Mouse (Mus musculus) left cerebral cortex, postnatal 25 days (tissue): ENCODE data around the gene Srcin1. TPM values are rescaled to one million over a fixed set of nuclear protein-coding genes. Genes with fewer than 3 reads are reported as not detected.

Experiments used
- DNase-seq, 2 experiments: peaks; one replicate each; pipeline ENCODE4 v3.0.0; 2022; ENCODE audit warnings: low spot score in 2 of 2, mixed read lengths in 1 of 2
- intact Hi-C: fragments of 180-260 bp; cut with DNase I; formaldehyde crosslinking; loops from one replicate; pipeline ENCODE4 v1.15.1; 2025
- total RNA-seq, 2 experiments: library from RNA; stranded (reverse); gene quantifications; 2 replicates each; pipeline ENCODE4 v1.2.3; 2021

Srcin1 gene
- total RNA-seq, 2 experiments from 2014 or later, result 323 to 339 TPM

DNA sequence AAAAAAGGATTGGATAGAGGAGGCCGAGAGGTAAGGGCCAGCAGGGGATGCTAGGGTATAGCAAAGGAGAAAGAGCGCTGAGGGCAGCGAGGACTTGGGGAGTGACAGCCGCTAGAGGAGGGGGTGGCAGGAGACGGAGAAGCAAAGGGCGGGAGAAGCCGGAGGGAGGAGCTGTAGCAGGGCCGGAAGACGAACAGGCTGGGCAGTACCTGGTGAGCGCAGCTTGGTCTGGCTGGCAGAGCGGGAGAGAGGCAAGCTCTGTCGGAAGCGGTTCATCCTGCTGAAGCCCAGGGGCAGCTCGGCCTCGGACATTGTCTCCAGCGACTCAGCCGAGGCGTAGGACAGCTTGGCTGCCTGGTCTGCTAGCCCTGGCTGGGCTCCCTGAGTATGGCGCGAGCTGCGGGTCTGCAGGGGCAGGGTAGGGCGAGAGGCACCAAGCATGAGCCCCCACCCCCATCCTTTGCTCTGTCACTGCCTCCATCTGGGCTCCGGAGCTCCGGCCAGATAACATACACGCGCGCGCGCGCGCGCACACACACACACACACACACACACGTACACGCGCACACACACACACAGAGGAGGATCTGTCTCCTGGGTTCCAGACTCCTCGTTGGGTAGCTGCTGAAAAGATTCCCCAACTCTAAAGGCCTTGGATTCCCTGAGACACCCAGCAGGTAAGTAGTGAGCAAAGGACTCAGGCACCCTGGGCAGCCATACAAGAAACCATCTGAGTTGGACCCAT lies 39.0 kb downstream of the Srcin1 start:
- intact Hi-C loops, result no loop called here
- no peak for DNase-seq

DNA sequence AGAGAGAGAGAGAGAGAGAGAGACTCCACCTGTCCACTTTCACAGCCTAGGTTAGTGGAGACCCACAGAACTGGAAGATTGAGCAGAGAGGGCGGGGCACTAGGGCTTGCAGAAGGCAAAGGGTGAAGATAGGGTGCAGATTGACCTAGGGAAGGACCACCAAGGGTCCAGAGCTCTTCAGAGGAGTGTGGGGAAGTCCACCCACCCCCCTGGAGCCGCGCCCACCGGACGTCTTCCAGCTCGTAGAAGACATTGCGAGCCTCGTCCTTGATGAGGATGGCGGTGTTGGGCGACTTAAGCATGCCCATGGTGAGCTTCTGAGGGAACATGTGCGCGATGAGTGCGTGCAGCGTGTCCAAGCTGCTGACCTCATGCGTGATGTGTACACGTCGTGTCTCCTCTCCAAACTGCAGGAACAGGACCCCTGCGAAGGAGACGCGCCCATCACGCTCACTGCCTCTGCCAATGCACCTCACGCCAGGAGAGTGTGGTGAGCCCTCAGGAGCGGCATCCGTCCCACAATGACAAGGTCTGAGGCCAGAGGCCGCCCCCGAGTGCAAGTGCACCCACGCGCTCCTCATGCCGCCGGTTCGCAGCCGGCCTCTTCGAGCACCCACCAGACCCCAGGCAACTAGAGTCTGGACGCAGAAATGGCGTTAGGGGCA lies 39.8 kb downstream of the Srcin1 start:
- DNase-seq, result no peak
- intact Hi-C loops, result no loop called here

DNA sequence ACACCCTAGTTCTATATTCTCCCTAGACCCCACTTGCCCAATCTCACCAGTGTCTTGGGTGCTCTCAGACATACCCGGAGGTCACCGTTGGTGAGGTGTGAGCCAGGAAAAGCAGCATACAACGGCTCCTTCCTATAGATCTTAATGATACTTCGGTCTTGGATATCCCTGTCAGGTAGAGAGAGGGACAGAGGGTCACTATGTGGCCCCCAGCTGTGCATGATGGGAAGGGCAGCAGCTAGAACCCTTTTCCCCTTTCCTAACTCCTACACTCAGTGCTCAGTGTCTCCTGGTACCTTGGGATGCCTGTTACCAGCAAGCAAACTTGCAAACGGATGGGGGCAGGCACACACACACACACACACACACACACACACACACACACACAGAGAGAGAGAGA lies 40.3 kb downstream of the Srcin1 start:
- intact Hi-C loops, result no loop called here
- no peak for DNase-seq

GRCm38 (mm10) chr11:97535308-97535630 lies 40.7 kb downstream of the Srcin1 start:
- intact Hi-C loops, result no loop called here
- peak in 1 of 2 experiments; percentile 73 for DNase-seq

DNA sequence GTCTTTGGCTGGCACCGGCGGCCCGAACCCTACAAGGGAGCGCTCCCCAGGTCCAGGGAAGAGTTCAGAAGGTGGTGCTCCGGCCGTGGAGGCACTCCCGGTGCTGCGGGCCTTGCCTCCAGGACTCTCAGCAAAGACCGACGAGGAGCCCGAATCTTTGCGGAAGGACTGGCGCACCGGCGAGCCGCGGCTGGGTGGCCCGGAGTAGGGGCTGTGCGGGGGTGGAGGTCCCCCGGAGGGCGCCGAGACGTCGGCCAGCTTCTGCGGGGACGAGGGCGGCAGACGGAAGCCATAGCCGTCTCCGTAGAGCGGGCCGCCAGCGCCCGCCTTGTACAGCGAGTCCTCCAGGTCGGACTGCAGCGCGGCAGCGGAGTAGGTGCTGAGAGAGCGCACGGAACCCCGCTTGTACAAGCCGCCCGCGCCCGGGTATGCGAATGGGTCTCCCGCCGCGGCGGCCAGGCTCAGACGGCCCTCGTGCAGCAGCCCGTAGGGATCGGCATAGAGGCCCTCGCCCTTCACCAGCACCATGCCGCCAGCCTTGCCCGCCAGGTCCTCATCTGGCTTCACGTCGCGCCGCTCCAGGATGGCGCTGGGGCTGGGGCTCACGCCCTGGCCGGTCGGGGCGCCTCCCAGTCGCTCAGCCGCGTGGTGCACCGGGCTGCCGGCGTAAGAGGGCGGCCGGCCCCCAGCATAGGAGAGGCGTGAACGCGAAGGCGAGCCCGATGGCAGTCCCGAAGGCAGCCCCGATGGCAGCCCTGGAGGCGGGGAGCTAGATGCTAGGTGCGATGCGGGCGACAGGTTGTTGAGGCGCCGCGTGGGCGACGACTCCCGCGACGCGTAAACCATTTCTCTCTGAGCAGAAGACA lies 41.3 kb downstream of the Srcin1 start:
- intact Hi-C loops, result no loop called here

DNA sequence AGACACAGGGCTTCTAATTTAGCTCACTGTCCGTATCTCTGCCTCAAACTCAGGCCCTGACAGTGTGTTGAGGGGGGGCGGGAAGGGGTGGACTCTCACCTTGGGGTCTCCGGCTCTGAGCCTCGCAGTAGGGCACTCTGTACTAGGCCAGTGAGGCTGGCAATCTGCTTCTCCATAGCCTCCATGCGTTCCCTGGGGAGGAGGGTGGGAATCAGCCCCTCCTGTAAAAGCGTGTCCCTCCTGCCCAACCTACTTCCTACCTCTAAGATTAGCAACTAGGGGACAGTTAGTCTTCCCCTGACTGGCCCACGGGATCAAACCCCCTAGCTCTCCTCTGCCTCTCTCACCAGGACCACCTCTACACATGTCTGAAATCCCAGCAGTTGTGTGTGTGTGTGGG lies 42.3 kb downstream of the Srcin1 start:
- no peak for DNase-seq
- intact Hi-C loops, result no loop called here

More for the DNA sequence above, 41.3 kb downstream of the Srcin1 start:
- DNase-seq, result peak in 1 of 2 experiments; percentile 68

DNA sequence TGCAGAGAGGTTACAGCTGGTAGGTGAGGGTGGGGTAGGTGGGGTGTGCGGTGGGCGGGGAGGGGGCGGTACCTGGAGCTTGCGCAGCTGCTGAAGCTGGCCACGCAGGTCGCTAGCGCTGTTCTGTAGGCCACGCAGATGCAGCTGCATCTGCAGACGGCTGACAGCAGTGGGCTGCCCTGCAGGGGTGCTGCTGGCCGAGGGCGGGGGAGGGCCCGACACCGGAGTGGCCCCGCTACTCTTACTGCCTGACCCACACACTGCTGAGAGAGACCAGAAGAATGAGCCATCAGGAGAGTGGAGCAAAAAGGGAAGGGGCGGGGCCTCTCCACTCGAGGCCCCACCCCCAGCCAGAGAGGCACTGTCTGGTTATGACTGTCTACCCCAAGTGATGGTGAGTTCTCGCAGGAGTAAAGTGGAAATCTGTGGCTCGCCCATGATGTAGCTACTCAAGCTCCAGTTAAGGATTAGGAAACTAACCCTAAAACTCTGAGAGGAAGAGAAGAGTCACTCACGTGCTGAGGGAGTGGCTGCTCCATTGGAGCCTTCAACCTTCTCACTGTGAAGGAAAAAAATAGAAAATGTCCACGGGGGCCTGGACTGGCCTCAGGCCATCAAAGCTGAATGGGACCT lies 42.9 kb downstream of the Srcin1 start:
- DNase-seq, result no peak
- intact Hi-C loops, result no loop called here

GRCm38 (mm10) chr11:97532354-97532753 lies 43.6 kb downstream of the Srcin1 start:
- intact Hi-C loops, result no loop called here

DNA sequence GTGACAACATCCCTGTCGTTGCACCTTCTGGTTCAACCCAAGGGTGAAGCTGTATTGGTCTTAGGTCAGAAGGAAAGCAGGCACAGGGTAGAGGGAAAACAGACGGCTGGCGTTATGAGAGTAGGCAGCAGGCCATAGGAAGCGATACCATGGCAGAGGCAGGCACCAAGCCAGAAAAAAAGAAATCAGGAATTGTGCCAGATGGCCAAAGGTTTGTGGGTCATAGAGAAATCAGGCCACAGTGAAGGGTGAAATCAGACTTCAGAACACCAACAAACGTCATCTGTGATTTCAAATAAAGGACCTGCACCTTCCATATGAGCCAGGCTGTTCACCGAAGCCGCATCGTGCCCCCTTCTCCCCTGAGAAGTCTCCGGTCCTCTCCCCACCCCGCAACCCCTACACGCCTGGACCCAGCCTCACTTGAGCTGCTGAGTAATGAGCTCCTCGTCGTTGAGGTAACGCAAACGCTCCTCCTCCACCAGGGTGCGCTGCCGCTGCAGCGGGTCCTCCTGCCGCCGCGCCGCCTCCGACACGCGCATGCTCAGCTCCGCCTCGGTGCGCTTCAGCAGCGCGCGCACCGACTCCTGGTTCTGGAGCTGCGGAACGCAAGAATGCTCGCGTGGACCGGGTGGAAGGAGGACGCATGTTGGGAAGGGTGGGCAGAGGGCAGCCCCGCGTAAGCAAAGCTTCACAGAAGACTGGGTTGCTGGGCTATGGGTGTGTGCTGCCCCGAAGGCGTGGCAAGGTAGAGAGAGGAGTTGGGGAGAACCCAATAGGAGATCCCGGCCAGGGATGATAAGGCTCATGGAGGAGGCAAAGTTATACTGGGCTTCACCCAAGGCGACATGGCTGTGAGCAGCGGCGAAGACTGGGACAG lies 44.4 kb downstream of the Srcin1 start:
- peak; percentile 90 to 91 for DNase-seq
- intact Hi-C loops, result loop anchor here (1.0 to 2.0 kb wide), 3 partner anchors 25 to 91 kb away; no protein-coding TSS in a partner anchor

More at GRCm38 (mm10) chr11:97532354-97532753, 43.6 kb downstream of the Srcin1 start:
- no peak for DNase-seq

- intact Hi-C loops, result loop anchor here (1.0 to 2.0 kb wide), 3 partner anchors 26 to 91 kb away; no protein-coding TSS in a partner anchor
- DNase-seq, result no peak
Measured at GRCm38 (mm10) chr11:97530961-97531360, 45.0 kb downstream of the Srcin1 start.

DNA sequence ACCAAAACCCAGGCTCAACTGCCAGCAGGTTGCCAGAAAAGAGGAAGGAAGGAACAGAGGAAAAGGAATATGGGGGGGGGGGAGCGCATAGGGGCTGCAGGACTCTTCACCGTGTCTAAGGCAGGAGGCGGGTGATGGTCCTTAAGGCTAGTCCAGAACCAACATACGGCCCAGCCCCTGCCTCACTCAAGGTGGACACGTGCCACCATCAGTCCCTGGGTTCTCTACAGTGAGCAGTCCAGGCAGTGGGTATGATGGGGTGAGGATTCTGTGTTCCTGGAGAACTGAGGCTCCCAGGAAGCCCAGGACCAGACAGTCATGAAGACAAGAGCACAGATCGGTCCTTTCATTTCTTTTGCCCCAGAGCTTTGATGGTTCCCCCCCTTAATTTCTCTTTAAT lies 45.9 kb downstream of the Srcin1 start:
- no peak for DNase-seq
- intact Hi-C loops, result loop anchor here (2.0 kb wide), 2 partner anchors 27 to 45 kb away; no protein-coding TSS in a partner anchor

- peak in 1 of 2 experiments; percentile 63 for DNase-seq
- intact Hi-C loops, result no loop called here
Measured at GRCm38 (mm10) chr11:97528282-97528808, 47.6 kb downstream of the Srcin1 start.

DNA sequence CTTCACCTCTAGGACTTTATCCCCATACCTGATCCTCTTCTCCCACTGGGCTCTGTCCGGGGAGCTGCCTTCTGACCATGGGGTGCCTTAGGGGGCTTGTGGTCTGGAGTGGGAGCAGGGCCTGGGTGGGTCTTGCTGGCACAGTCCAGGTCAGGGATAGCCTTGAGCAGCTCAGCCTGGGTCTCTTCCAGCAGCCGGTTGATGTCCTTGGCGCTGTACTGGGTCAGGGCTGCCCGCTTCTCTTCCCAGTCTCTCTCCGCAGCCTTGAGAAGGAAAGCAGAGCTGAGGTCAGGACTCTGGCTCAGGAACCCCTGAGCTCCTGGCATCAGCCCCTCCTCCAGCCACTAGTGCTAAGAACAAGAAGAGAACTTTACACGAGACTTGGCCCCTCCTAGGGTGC lies 50.7 kb downstream of the Srcin1 start:
- DNase-seq, result no peak

DNA sequence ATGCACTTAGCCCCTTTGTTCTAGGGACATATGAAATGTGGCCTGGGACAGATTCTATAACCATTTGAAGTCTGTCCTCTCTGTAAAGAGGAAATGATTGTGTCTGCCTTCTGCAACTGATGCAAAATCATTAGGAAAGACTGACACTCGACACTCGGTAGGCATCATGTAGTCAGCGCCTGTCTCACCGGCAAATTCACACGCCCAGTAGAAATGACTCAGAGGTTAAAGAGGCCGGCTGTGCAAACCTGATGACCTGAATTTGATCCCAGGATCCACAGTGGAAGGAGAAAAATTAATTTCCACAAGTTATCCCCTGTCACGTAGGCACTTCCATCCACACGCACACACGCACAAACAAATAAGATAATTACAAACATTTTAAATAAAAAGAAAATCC lies 51.7 kb downstream of the Srcin1 start:
- intact Hi-C loops, result no loop called here
- no peak for DNase-seq

More for the DNA sequence above, 50.7 kb downstream of the Srcin1 start:
- intact Hi-C loops, result no loop called here

- intact Hi-C loops, result no loop called here
- no peak for DNase-seq
Measured at GRCm38 (mm10) chr11:97523827-97524261, 52.1 kb downstream of the Srcin1 start.

DNA sequence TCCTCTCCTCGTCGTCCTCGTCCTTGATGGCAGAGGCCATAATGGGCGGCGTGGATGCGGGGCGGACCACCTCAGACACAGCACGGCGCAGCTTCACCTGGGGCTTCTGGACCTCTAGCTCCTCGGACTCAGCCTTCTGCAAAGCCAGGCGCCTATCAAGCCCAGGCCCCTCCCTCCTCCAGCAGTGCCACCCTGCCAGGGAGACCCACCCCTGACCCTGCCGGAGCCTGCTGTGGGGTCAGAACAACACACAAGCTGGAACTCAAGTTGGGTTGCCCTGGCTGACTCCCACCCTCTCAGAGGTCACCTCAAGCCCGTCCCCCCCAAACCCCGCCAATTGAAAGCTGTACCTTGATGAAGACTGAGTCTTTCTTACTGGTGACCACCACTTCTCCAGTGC lies 52.9 kb downstream of the Srcin1 start:
- no peak for DNase-seq
- intact Hi-C loops, result no loop called here

DNA sequence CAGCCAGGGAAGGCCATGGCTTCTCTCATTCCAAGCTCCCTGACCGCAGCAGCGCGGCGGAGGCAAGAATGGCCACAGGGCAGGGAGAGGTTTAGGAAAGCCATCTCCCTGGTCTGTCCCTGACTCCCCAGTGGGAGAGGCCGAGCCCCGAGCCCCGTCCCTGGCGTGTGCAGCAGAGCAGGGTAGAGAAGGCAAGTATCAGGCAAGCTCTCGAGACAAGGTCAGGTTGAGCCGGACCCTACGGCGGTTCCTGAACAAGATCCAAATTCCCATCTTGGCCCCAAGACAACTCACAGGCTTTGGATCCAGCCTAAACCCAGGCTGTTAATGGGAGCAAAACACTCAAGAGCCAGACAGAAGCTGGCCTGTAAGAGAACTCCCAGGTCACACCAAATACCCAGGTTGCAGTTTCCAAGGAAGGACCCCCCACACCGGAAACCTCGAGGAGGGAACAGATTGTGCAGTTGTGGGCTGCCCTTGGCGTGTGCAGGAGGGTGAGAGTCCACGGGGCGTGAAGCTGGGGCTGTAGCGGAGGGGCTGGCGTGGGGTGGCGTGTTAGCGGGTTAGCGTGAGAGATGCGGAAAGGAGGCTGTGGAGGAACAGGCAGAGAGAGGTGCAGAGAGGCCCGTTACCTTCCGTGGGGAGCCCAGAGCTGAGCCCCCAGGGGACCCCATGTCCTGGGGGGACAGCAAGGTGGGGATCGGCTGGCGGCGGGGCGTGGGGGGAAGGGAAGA lies 54.1 kb downstream of the Srcin1 start:
- intact Hi-C loops, result no loop called here
- DNase-seq, result no peak

DNA sequence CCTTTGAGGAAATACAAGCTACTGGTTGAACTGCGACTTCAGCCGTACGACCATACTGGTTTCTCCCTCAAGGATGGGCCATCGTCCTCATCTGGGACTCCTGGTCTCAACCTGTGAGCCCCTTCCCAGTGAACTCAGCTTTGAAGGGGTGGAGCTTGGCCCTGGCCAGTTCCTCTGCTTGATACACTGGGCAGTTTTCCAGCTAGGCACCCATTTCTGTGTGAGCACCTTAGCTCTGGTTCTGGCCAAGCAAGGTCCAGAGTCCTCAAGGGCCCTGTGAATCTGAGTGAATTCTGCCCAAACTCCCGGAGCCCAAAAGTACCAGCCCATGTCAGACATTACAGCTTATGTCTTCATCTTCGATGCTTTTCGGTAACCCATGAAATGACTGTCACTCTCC lies 55.4 kb downstream of the Srcin1 start:
- intact Hi-C loops, result no loop called here
- no peak for DNase-seq
